Mouse (Mus musculus): ENCODE measurements around the gene Pycr1. TPM values are rescaled to one million over a fixed set of nuclear protein-coding genes. Genes with fewer than 3 reads are reported as not detected.

The Pycr1 gene
- total and polyA plus RNA-seq, 3 experiments: 21.0 to 75.3 (median 32.3) TPM

GRCm38 (mm10) chr11:120620195-120620594 lies 23.4 kb downstream of the Pycr1 start:
- TF ChIP-seq HCFC1 (IDR thresholded peaks at IDR 0.05; ENCODE audit: low read depth, low read length): no peak
- TF ChIP-seq RCOR1 (conservative IDR thresholded peaks at IDR 0.05; ENCODE audit: low read depth, low read length): no peak
- TF ChIP-seq MYC (IDR thresholded peaks at IDR 0.05; ENCODE audit: low read depth, low read length): no peak
- no peak for TF ChIP-seq POLR2AphosphoS2 (IDR thresholded peaks at IDR 0.05; ENCODE audit: low read depth, low read length)
- no peak for TF ChIP-seq ZKSCAN1 (IDR thresholded peaks at IDR 0.05; ENCODE audit: borderline replicate concordance, low read depth, low read length)
- TF ChIP-seq KAT2A (IDR thresholded peaks at IDR 0.05; ENCODE audit: insufficient replicate concordance, low read length): no peak
- no peak for TF ChIP-seq MAZ (IDR thresholded peaks at IDR 0.05; ENCODE audit: low read depth, low read length)
- no peak for TF ChIP-seq ZMIZ1 (IDR thresholded peaks at IDR 0.05; ENCODE audit: low read depth, low read length)
- no peak for TF ChIP-seq NELFE (IDR thresholded peaks at IDR 0.05; ENCODE audit: low read depth, low read length)
- peaks cover 41% of the 10 kb centered on the region for H3K79me2 ChIP-seq (replicated peaks; ENCODE audit: control insufficient read depth, extremely low read depth, insufficient read depth, poor library complexity, severe bottlenecking)
- in situ Hi-C loops (cut with MboI; ENCODE audit: low pct_ligation_motif_present, low pct_unique_long_range_greater_than_20kb, low sequenced_read_pairs): loop anchor here (10.0 kb wide), 1 partner anchor 65 kb away; no protein-coding TSS in a partner anchor
- no peak overlapping the region for H3K9ac ChIP-seq (ENCODE audit: insufficient read depth, low read depth)
- dilution Hi-C loops (cut with MboI; ENCODE audit: extremely low pct_ligation_motif_present, extremely low pct_unique_long_range_greater_than_20kb, low sequenced_read_pairs): no loop called here
- peaks cover 52 to 70% of the 10 kb centered on the region in 2 experiments for H3K36me3 ChIP-seq (replicated peaks in 1 of 2; ENCODE audit: control insufficient read depth in 1 of 2, insufficient read depth in 1 of 2, low read length in 1 of 2)
- no peaks in the 10 kb centered on the region for H3K27me3 ChIP-seq (replicated peaks)
- no peak overlapping the region for H3K27ac ChIP-seq (ENCODE audit: insufficient read depth, low read depth)
- no peak overlapping the region for H3K4me2 ChIP-seq (ENCODE audit: insufficient read depth, low read depth, poor library complexity, severe bottlenecking)
- H3K4me1 ChIP-seq (ENCODE audit: control insufficient read depth in 1 of 2, insufficient read depth in 2 of 2): peaks cover 9 to 44% of the 10 kb centered on the region in 2 experiments
- DNase-seq (ENCODE audit: extremely low read depth): no peak
- no peaks in the 10 kb centered on the region for H3K9me3 ChIP-seq (replicated peaks; ENCODE audit: low read length)
- H3K4me3 ChIP-seq (replicated peaks in 1 of 3; ENCODE audit: low read depth in 2 of 3, low read length in 2 of 3, poor library complexity in 1 of 3): no peak overlapping the region

- no peaks in the 10 kb centered on the region for H3K9me3 ChIP-seq (replicated peaks; ENCODE audit: low read length)
- peaks cover 60 to 80% of the 10 kb centered on the region in 2 experiments for H3K36me3 ChIP-seq (replicated peaks in 1 of 2; ENCODE audit: control insufficient read depth in 1 of 2, insufficient read depth in 1 of 2, low read length in 1 of 2)
- H3K4me2 ChIP-seq (ENCODE audit: insufficient read depth, low read depth, poor library complexity, severe bottlenecking): no peak overlapping the region
- TF ChIP-seq MXI1 (IDR thresholded peaks at IDR 0.05; ENCODE audit: low read depth, low read length) (no peak), GABPA (IDR thresholded peaks at IDR 0.05; ENCODE audit: insufficient replicate concordance, low read depth, low read length) (no peak), USF2 (conservative IDR thresholded peaks at IDR 0.05; ENCODE audit: low read depth, low read length) (no peak), EP300 (IDR thresholded peaks at IDR 0.05; ENCODE audit: low read length) (no peak), ZMIZ1 (IDR thresholded peaks at IDR 0.05; ENCODE audit: low read depth, low read length) (no peak), NRF1 (IDR thresholded peaks at IDR 0.05; ENCODE audit: low read depth, low read length) (no peak)
- in situ Hi-C loops (cut with MboI; ENCODE audit: low pct_ligation_motif_present, low pct_unique_long_range_greater_than_20kb, low sequenced_read_pairs) (no loop called here), dilution Hi-C loops (cut with MboI; ENCODE audit: extremely low pct_ligation_motif_present, extremely low pct_unique_long_range_greater_than_20kb, low sequenced_read_pairs) (no loop called here)
- no peak overlapping the region for H3K4me3 ChIP-seq (replicated peaks in 1 of 3; ENCODE audit: low read depth in 2 of 3, low read length in 2 of 3, poor library complexity in 1 of 3)
- no peak for DNase-seq (ENCODE audit: extremely low read depth)
- H3K9ac ChIP-seq (ENCODE audit: insufficient read depth, low read depth): no peak overlapping the region
- peaks cover 34% of the 10 kb centered on the region for H3K79me2 ChIP-seq (replicated peaks; ENCODE audit: control insufficient read depth, extremely low read depth, insufficient read depth, poor library complexity, severe bottlenecking)
- no peaks in the 10 kb centered on the region for H3K27me3 ChIP-seq (replicated peaks)
- H3K4me1 ChIP-seq (ENCODE audit: control insufficient read depth in 1 of 2, insufficient read depth in 2 of 2): peaks cover 8 to 48% of the 10 kb centered on the region in 2 experiments
- H3K27ac ChIP-seq (ENCODE audit: insufficient read depth, low read depth): no peak overlapping the region
Measured at GRCm38 (mm10) chr11:120618619-120619535, 24.7 kb downstream of the Pycr1 start.
